Mouse (Mus musculus): ENCODE results near the gene Neurog2. TPM values are rescaled to one million over a fixed set of nuclear protein-coding genes. Genes with fewer than 3 reads are reported as not detected.

The Neurog2 gene
- total and polyA plus RNA-seq, 3 experiments = 0.04 TPM; not detected in 2

DNA sequence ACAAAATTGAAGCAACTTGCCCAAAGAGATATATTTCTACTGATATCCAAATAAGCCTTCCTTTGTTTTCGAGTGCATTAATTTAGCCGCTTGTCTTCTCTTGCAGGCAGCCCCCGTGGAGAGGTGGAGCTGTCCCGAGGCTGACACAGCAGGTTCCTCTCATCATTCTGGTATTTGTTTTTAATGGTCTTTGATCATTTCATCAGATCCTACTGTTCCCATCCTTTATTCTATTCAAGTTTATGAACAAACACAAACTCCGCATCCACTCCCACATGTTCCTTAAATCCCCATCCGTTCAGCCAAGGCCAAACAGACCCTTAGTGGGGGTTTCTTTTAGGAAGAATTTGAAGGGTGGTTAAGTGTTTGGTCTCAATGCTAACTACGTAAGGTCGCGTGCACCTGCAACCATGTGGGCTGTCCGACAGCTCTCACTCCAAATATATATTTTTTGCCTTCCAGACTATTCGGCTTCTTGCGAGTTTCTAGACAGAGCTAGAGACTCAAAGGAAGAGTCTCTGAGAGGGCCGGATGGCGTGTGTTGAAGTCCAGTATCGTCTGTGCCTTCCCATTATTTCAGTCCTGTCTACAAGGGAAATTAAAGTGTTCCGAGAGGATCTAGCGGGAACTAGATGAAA lies 2.1 kb upstream of the Neurog2 start:
- TF ChIP-seq MAFK (IDR thresholded peaks at IDR 0.05; ENCODE audit: borderline replicate concordance, low read depth, low read length) (no peak), CHD1 (IDR thresholded peaks at IDR 0.05; ENCODE audit: low read depth, low read length) (no peak), MAZ (IDR thresholded peaks at IDR 0.05; ENCODE audit: low read depth, low read length) (no peak), MXI1 (IDR thresholded peaks at IDR 0.05; ENCODE audit: low read depth, low read length) (no peak), GABPA (IDR thresholded peaks at IDR 0.05; ENCODE audit: low read depth, low read length) (no peak), TAL1 (IDR thresholded peaks at IDR 0.05; ENCODE audit: low read length) (no peak)
- H3K27me3 ChIP-seq (ENCODE audit: control insufficient read depth in 1 of 2, insufficient read depth in 2 of 2, low read length in 2 of 2) = peaks cover 3 to 5% of the 10 kb centered on the region in 2 experiments
- H3K4me1 ChIP-seq (ENCODE audit: control insufficient read depth in 1 of 2, insufficient read depth in 2 of 2, low read length in 2 of 2) = no peaks in the 10 kb centered on the region
- no peak overlapping the region for H3K9ac ChIP-seq (ENCODE audit: control insufficient read depth, low read depth, low read length, poor library complexity, severe bottlenecking)
- no peak overlapping the region for H3K27ac ChIP-seq (ENCODE audit: control insufficient read depth, low read depth, low read length)
- no peaks in the 10 kb centered on the region for H3K79me2 ChIP-seq (ENCODE audit: control insufficient read depth, insufficient read depth, low read length, poor library complexity)
- H3K9me3 ChIP-seq (replicated peaks; ENCODE audit: insufficient read depth, low read length) = no peaks in the 10 kb centered on the region
- no peak for DNase-seq (ENCODE audit: low read depth, low spot score)
- H3K4me3 ChIP-seq (ENCODE audit: control insufficient read depth in 1 of 2, insufficient read depth in 1 of 2, low read depth in 2 of 2, low read length in 2 of 2) = no peak overlapping the region
- peaks cover 0 to 3% of the 10 kb centered on the region in 2 experiments; a peak in 1 of 4 replicates for H3K36me3 ChIP-seq (ENCODE audit: control insufficient read depth in 1 of 2, insufficient read depth in 2 of 2, low read length in 2 of 2)

DNA sequence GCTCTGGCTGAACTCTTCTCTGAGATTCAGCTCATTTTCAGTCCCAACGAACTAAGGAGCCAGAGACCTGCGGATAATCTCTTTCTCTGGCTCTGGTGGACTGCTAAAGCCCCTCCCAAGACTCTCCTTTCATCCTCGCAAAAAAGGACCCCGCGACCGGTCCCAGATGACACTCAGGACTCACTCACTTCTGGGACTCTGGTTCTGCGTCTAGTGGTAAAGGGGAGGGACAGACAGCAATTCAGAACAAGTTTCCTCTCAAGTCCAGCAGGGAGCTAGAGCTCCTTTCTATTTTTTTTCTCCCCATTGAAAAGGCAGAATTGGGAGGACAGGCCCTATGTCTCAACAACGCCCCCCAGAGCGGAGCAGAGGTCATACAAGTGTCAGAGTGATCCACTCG lies 1.4 kb upstream of the Neurog2 start:
- Histone ChIP-seq H3K79me2 (ENCODE audit: control insufficient read depth, insufficient read depth, low read length, poor library complexity) (no peaks in the 10 kb centered on the region), H3K27me3 (ENCODE audit: control insufficient read depth in 1 of 2, insufficient read depth in 2 of 2, low read length in 2 of 2) (peaks cover 4 to 7% of the 10 kb centered on the region in 2 experiments), H3K9me3 (replicated peaks; ENCODE audit: insufficient read depth, low read length) (no peaks in the 10 kb centered on the region), H3K4me1 (ENCODE audit: control insufficient read depth in 1 of 2, insufficient read depth in 2 of 2, low read length in 2 of 2) (no peaks in the 10 kb centered on the region), H3K27ac (ENCODE audit: control insufficient read depth, low read depth, low read length) (no peak overlapping the region), H3K36me3 (ENCODE audit: control insufficient read depth in 1 of 2, insufficient read depth in 2 of 2, low read length in 2 of 2) (0 out of 4 replicates have a peak, but pooled peaks cover 0 to under 1% of the 10 kb centered on the region in 2 experiments), H3K4me3 (ENCODE audit: control insufficient read depth in 1 of 2, insufficient read depth in 1 of 2, low read depth in 2 of 2, low read length in 2 of 2) (no peak overlapping the region), H3K9ac (ENCODE audit: control insufficient read depth, low read depth, low read length, poor library complexity, severe bottlenecking) (no peak overlapping the region)
- no peak for DNase-seq (ENCODE audit: low read depth, low spot score)
- TF ChIP-seq CHD2 (IDR thresholded peaks at IDR 0.05; ENCODE audit: low read length) = no peak
- TF ChIP-seq EP300 (IDR thresholded peaks at IDR 0.05; ENCODE audit: low read depth in 1 of 2, low read length in 2 of 2) = no peak
- no peak for TF ChIP-seq USF1 (IDR thresholded peaks at IDR 0.05; ENCODE audit: low read depth, low read length)
- no peak for TF ChIP-seq GATA1 (IDR thresholded peaks at IDR 0.05; ENCODE audit: low read depth, low read length)
- TF ChIP-seq ETS1 (IDR thresholded peaks at IDR 0.05; ENCODE audit: low read depth, low read length) = no peak
- TF ChIP-seq TAL1 (IDR thresholded peaks at IDR 0.05; ENCODE audit: low read length) = no peak
- no peak; a peak in 1 of 6 replicates for TF ChIP-seq CTCF (IDR thresholded peaks at IDR 0.05 in 2 of 3, conservative IDR thresholded peaks at IDR 0.05 in 1 of 3; ENCODE audit: control insufficient read depth in 1 of 3, insufficient read depth in 1 of 3, low read depth in 2 of 3, low read length in 3 of 3, poor library complexity in 1 of 3, severe bottlenecking in 1 of 3)
- TF ChIP-seq MXI1 (IDR thresholded peaks at IDR 0.05; ENCODE audit: low read depth, low read length) = no peak
- TF ChIP-seq TCF12 (IDR thresholded peaks at IDR 0.05; ENCODE audit: low read depth, low read length) = no peak
- TF ChIP-seq ZNF384 (IDR thresholded peaks at IDR 0.05; ENCODE audit: low read depth, low read length) = no peak
- no peak for TF ChIP-seq SIN3A (IDR thresholded peaks at IDR 0.05; ENCODE audit: low read length)
- TF ChIP-seq CHD1 (IDR thresholded peaks at IDR 0.05; ENCODE audit: low read depth, low read length) = no peak
- TF ChIP-seq ELF1 (IDR thresholded peaks at IDR 0.05; ENCODE audit: low read depth, low read length) = no peak
- TF ChIP-seq UBTF (IDR thresholded peaks at IDR 0.05; ENCODE audit: borderline replicate concordance, insufficient read depth, low read depth, low read length) = no peak
- TF ChIP-seq MYB (IDR thresholded peaks at IDR 0.05; ENCODE audit: low read depth, low read length) = no peak
- no peak for TF ChIP-seq ZMIZ1 (IDR thresholded peaks at IDR 0.05; ENCODE audit: low read depth, low read length)
- TF ChIP-seq MAZ (IDR thresholded peaks at IDR 0.05; ENCODE audit: low read depth, low read length) = no peak
- TF ChIP-seq MEF2A (IDR thresholded peaks at IDR 0.05; ENCODE audit: extremely low read depth, insufficient replicate concordance, low read depth, low read length, poor library complexity, severe bottlenecking) = no peak
- TF ChIP-seq TBP (IDR thresholded peaks at IDR 0.05; ENCODE audit: low read depth, low read length) = no peak

Data from MEL (cell line).